Mouse (Mus musculus): ENCODE data around the gene Dock6. TPM values are rescaled to one million over a fixed set of nuclear protein-coding genes. Genes with fewer than 3 reads are reported as not detected.

Dock6 gene
- total and polyA plus RNA-seq, 3 experiments: 0.79 to 3.6 (median 3.3) TPM

DNA sequence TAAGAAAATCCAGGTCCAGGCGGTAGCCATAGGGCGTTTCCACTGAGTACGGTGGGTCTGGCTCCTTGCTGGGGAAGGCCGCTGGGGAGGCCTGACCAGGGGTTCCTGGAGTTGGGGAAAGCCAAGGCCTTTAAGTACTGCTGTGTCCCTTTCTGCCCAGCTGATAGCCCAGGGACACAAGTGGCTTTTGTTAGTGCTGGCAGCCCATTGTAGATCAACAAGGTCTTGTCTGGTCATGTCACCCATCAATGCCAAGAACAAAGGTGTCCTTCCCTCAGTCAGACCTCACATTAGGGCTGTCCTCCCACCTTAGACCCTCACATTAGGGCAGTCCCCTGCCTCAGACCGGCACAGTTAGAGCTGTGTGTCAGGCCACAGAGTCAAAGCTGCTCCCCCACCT is 56.9 kb downstream of the Dock6 start:
- no peak for DNase-seq (ENCODE audit: extremely low read depth)
- H3K4me1 ChIP-seq (ENCODE audit: control insufficient read depth in 1 of 2, insufficient read depth in 2 of 2): peaks cover 0 to 15% of the 10 kb centered on the region in 2 experiments; a peak in 2 of 4 replicates
- no peak overlapping the region for H3K27ac ChIP-seq (ENCODE audit: insufficient read depth, low read depth)
- H3K4me2 ChIP-seq (ENCODE audit: insufficient read depth, low read depth, poor library complexity, severe bottlenecking): no peak overlapping the region
- dilution Hi-C loops (cut with MboI; ENCODE audit: extremely low pct_ligation_motif_present, extremely low pct_unique_long_range_greater_than_20kb, low sequenced_read_pairs) (no loop called here), in situ Hi-C loops (cut with MboI; ENCODE audit: low pct_ligation_motif_present, low pct_unique_long_range_greater_than_20kb, low sequenced_read_pairs) (no loop called here)
- TF ChIP-seq TCF12 (IDR thresholded peaks at IDR 0.05; ENCODE audit: low read depth, low read length) (no peak), PAX5 (IDR thresholded peaks at IDR 0.05; ENCODE audit: low read length) (no peak), RAD21 (IDR thresholded peaks at IDR 0.05; ENCODE audit: low read depth, low read length) (no peak), ELF1 (IDR thresholded peaks at IDR 0.05; ENCODE audit: low read depth, low read length) (no peak), ZKSCAN1 (IDR thresholded peaks at IDR 0.05; ENCODE audit: borderline replicate concordance, low read depth, low read length) (no peak), ZMIZ1 (IDR thresholded peaks at IDR 0.05; ENCODE audit: low read depth, low read length) (no peak), JUN (IDR thresholded peaks at IDR 0.05; ENCODE audit: insufficient read depth, low read depth, low read length) (no peak), E2F4 (IDR thresholded peaks at IDR 0.05; ENCODE audit: insufficient replicate concordance, low read depth, low read length) (no peak), POLR2A (IDR thresholded peaks at IDR 0.05; ENCODE audit: low read depth, low read length) (no peak), EP300 (IDR thresholded peaks at IDR 0.05; ENCODE audit: low read length) (no peak), UBTF (IDR thresholded peaks at IDR 0.05; ENCODE audit: low read depth, low read length) (no peak), SMC3 (IDR thresholded peaks at IDR 0.05; ENCODE audit: low read depth, low read length) (no peak)
- H3K9ac ChIP-seq (ENCODE audit: insufficient read depth, low read depth): no peak overlapping the region
- H3K4me3 ChIP-seq (replicated peaks in 1 of 3; ENCODE audit: low read depth in 2 of 3, low read length in 2 of 3, poor library complexity in 1 of 3): no peak overlapping the region
- peaks cover 0 to 3% of the 10 kb centered on the region in 2 experiments for H3K36me3 ChIP-seq (replicated peaks in 1 of 2; ENCODE audit: control insufficient read depth in 1 of 2, insufficient read depth in 1 of 2, low read length in 1 of 2)
- H3K79me2 ChIP-seq (replicated peaks; ENCODE audit: control insufficient read depth, extremely low read depth, insufficient read depth, poor library complexity, severe bottlenecking): no peaks in the 10 kb centered on the region
- peaks cover 28% of the 10 kb centered on the region for H3K27me3 ChIP-seq (replicated peaks)
- no peaks in the 10 kb centered on the region for H3K9me3 ChIP-seq (replicated peaks; ENCODE audit: low read length)

DNA sequence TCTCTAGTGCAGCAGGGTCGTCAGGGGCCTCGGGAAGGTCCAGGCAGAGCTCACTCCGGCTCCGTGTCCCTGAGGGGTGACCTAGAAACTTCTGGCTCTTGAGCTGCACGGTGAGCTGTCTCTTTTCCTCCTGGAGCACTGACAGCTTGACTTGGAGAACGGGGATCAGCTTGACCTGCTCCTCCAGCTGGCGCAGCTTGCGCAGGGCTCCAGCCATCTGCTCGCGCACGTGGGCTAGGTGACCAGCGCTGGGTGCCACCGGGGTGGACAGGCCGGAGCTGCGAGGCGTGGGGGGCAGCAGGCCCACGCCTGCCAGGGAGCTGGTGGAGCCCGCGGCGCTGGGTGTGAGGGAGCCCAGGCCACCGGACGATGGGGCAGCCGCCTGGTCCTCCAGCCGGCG is 57.5 kb downstream of the Dock6 start:
- peaks cover 0 to 3% of the 10 kb centered on the region in 2 experiments for H3K36me3 ChIP-seq (replicated peaks in 1 of 2; ENCODE audit: control insufficient read depth in 1 of 2, insufficient read depth in 1 of 2, low read length in 1 of 2)
- dilution Hi-C loops (cut with MboI; ENCODE audit: extremely low pct_ligation_motif_present, extremely low pct_unique_long_range_greater_than_20kb, low sequenced_read_pairs) (no loop called here), in situ Hi-C loops (cut with MboI; ENCODE audit: low pct_ligation_motif_present, low pct_unique_long_range_greater_than_20kb, low sequenced_read_pairs) (no loop called here)
- H3K4me2 ChIP-seq (ENCODE audit: insufficient read depth, low read depth, poor library complexity, severe bottlenecking): no peak overlapping the region
- H3K9me3 ChIP-seq (replicated peaks; ENCODE audit: low read length): no peaks in the 10 kb centered on the region
- no peak overlapping the region for H3K9ac ChIP-seq (ENCODE audit: insufficient read depth, low read depth)
- TF ChIP-seq JUN (IDR thresholded peaks at IDR 0.05; ENCODE audit: insufficient read depth, low read depth, low read length): no peak
- no peak for TF ChIP-seq MEF2A (IDR thresholded peaks at IDR 0.05; ENCODE audit: borderline replicate concordance, low read depth, low read length)
- TF ChIP-seq POLR2A (IDR thresholded peaks at IDR 0.05; ENCODE audit: low read depth, low read length): no peak
- no peak for TF ChIP-seq USF1 (IDR thresholded peaks at IDR 0.05; ENCODE audit: low read depth, low read length)
- TF ChIP-seq SIN3A (IDR thresholded peaks at IDR 0.05; ENCODE audit: low read length): no peak
- TF ChIP-seq POLR2AphosphoS2 (IDR thresholded peaks at IDR 0.05; ENCODE audit: low read depth, low read length): no peak
- no peak for TF ChIP-seq KAT2A (IDR thresholded peaks at IDR 0.05; ENCODE audit: insufficient replicate concordance, low read length)
- no peak overlapping the region for H3K4me3 ChIP-seq (replicated peaks in 1 of 3; ENCODE audit: low read depth in 2 of 3, low read length in 2 of 3, poor library complexity in 1 of 3)
- H3K27me3 ChIP-seq (replicated peaks): peaks cover 28% of the 10 kb centered on the region
- H3K4me1 ChIP-seq (ENCODE audit: control insufficient read depth in 1 of 2, insufficient read depth in 2 of 2): peaks cover 0 to 15% of the 10 kb centered on the region in 2 experiments; a peak in 2 of 4 replicates
- H3K79me2 ChIP-seq (replicated peaks; ENCODE audit: control insufficient read depth, extremely low read depth, insufficient read depth, poor library complexity, severe bottlenecking): no peaks in the 10 kb centered on the region
- DNase-seq (ENCODE audit: extremely low read depth): no peak
- no peak overlapping the region for H3K27ac ChIP-seq (ENCODE audit: insufficient read depth, low read depth)
